Mouse (Mus musculus) regulatory T cell (primary cell): ENCODE data around the gene Mis18bp1.
"Not testable (repeated sequence)": the region's sequence is repeated elsewhere in the genome, so short reads cannot be mapped to it uniquely, and the experiment has no call there.

ENCODE experiments used
- in situ Hi-C: fragments of 300-600 bp; cut with MboI, MseI; formaldehyde crosslinking; loops from one replicate; pipeline ENCODE4 v1.15.1; 2025; ENCODE audit warnings: high pct_unique_total_duplicates

Mis18bp1 gene

GRCm38 (mm10) chr12:65172021-65172951 lies at the start of gene Mis18bp1:
Gene Mis18bp1, minus strand, starts transcription at chr12:65172604.
- in situ Hi-C loops = no loop called here

GRCm38 (mm10) chr12:65216404-65216840 lies 44.0 kb upstream of the Mis18bp1 start:
- in situ Hi-C loops = no loop called here

- in situ Hi-C loops = no loop called here
Measured at GRCm38 (mm10) chr12:65206431-65206830, 34.0 kb upstream of the Mis18bp1 start.

- in situ Hi-C loops = no loop called here
Measured at GRCm38 (mm10) chr12:65201812-65202211, 29.4 kb upstream of the Mis18bp1 start.

- in situ Hi-C loops = no loop called here
Measured at GRCm38 (mm10) chr12:65194003-65194530, 21.7 kb upstream of the Mis18bp1 start.

- in situ Hi-C loops = no loop called here
Measured at GRCm38 (mm10) chr12:65189213-65189612, 16.8 kb upstream of the Mis18bp1 start.

GRCm38 (mm10) chr12:65187365-65187764 lies 15.0 kb upstream of the Mis18bp1 start:
- in situ Hi-C loops = no loop called here

GRCm38 (mm10) chr12:65173736-65174135 lies 1.3 kb upstream of the Mis18bp1 start:
- in situ Hi-C loops = no loop called here

GRCm38 (mm10) chr12:65172959-65173358 lies 555 bp upstream of the Mis18bp1 start:
- in situ Hi-C loops = not testable (repeated sequence)

GRCm38 (mm10) chr12:65136121-65136520 lies 36.3 kb downstream of the Mis18bp1 start:
- in situ Hi-C loops = not testable (repeated sequence)

GRCm38 (mm10) chr12:65119451-65119850 lies 53.0 kb downstream of the Mis18bp1 start:
- in situ Hi-C loops = no loop called here

GRCm38 (mm10) chr12:65118968-65119367 lies 53.4 kb downstream of the Mis18bp1 start:
- in situ Hi-C loops = no loop called here

GRCm38 (mm10) chr12:65114978-65115377 lies 57.4 kb downstream of the Mis18bp1 start:
- in situ Hi-C loops = not testable (repeated sequence)

- in situ Hi-C loops = no loop called here
Measured at GRCm38 (mm10) chr12:65113925-65114324, 58.5 kb downstream of the Mis18bp1 start.

GRCm38 (mm10) chr12:65112811-65113210 lies 59.6 kb downstream of the Mis18bp1 start:
- in situ Hi-C loops = no loop called here

- in situ Hi-C loops = no loop called here
Measured at GRCm38 (mm10) chr12:65111503-65111902, 60.9 kb downstream of the Mis18bp1 start.

- in situ Hi-C loops = loop anchor here (5.0 kb wide), 1 partner anchor 271 kb away; no protein-coding TSS in a partner anchor
Measured at GRCm38 (mm10) chr12:65108746-65109145, 63.7 kb downstream of the Mis18bp1 start.
